Mouse (Mus musculus): ENCODE results near the gene Asb10.

The Asb10 gene

DNA sequence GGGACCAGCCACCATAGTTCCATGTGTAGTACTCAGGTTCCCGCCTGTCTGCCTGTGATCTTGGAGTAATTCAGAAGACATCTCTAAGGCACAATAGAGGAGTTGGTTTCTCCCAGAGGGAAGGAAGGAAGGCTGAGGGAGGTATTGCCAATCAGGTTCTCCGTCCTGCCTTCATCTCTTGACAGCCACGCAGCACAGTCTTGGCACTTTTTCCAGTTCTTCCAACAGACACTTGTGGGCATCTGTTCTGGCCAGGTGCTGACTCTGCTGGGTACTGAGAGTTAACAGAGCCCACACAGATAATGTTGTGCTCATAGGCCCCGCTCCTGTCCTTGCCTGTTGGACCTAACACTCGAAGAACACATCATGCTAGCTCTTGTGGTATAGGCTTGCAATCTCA is 54.0 kb downstream of the Asb10 start:
- no peak for DNase-seq

- peak; percentile 86 for DNase-seq
Measured at GRCm38 (mm10) chr5:24486097-24486496, 54.7 kb downstream of the Asb10 start.

- peak; percentile 45 for DNase-seq
Measured at GRCm38 (mm10) chr5:24484963-24485362, 55.8 kb downstream of the Asb10 start.

- peak; percentile 65 for DNase-seq
Measured at GRCm38 (mm10) chr5:24483326-24483725, 57.5 kb downstream of the Asb10 start.
